Mouse (Mus musculus) right cerebral cortex, postnatal 4 days (tissue): ENCODE results near the gene Wdr38.
"Not testable (repeated sequence)": the region's sequence is repeated elsewhere in the genome, so short reads cannot be mapped to it uniquely, and the experiment has no call there.

ENCODE experiments used
- DNase-seq: peaks from one replicate; pipeline ENCODE4 v3.0.0-alpha.2; 2022

Gene Wdr38

DNA sequence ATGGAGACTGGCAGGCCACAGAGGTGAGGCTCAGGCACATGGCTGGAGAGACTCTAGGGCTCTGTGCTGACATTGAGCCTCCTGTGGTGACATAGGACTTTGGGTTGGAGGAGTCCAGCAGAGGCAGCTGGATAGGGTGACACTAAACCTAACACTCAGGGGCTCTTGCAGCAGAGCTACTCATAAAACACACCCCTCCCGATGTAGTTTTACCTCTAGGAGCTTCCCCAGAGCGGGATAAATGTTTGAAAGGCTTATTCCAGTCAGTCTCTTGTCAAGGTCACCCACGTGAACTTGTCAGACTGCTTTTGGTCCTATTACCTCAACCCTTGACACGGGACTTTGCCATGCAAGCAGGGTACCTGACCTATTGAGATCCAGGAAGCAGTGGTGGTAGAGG lies 2.1 kb downstream of the Wdr38 start:
- no peak for DNase-seq

DNA sequence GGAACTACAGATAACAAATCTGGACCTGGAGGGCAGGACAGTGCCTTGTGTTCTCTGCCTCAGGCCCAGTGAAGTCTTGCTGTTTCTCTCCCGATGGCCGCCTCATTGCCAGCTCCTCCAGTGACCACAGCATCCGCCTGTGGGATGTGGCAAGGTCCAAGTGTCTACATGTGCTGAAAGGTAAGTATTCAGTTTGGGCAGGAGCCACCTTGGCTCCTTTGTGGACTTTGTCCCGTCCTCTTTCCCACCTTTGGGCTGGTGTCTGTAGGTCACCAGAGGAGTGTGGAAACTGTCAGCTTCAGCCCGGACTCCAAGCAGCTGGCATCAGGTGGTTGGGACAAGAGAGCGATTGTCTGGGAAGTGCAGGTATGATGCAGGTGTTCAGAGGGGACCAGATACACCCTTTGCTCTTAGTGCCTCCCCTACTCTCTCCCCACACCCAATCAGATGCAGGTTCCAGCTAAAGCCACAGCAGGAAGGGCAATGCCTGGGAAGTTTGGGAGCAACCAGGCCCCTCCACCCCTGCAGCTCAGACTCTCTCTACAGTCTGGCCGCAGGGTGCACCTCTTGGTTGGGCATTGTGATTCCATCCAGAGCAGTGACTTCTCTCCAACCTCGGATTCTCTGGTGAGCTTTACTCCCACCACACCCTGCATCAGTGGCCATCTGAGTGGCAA lies 2.8 kb downstream of the Wdr38 start:
- no peak for DNase-seq

DNA sequence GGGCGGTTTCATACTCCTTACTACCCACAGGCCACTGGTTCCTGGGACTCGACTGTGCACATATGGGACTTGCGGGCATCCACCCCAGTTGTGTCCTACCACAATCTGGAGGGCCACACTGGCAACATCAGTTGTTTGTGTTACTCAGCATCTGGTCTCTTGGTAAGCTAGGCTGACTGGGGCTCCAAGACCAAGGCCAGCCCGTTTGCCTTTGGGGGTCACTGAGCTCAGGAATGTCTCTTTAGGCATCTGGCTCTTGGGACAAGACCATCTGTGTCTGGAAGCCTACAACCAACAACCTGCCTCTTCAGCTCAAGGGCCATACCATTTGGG lies 3.3 kb downstream of the Wdr38 start:
- DNase-seq, result no peak

DNA sequence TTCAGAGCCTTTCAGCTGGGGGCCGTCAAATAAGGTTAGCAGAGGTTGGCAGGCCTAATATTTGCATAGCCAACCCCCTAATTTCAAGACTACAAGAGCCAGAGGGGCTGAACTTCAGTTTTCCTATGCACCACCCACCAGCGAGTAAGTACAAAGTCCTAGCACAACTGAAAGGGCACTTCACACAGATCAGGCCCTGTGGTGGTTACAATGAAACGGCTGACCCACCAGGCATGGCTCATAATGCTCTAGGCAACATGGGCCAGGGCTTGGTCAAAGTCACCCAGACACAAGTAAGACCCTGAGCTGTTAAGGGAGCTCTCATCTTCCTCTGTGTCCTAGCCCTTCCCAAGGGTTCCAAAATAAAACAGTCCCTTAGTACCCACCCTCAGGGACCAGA lies 4.6 kb downstream of the Wdr38 start:
- no peak for DNase-seq

DNA sequence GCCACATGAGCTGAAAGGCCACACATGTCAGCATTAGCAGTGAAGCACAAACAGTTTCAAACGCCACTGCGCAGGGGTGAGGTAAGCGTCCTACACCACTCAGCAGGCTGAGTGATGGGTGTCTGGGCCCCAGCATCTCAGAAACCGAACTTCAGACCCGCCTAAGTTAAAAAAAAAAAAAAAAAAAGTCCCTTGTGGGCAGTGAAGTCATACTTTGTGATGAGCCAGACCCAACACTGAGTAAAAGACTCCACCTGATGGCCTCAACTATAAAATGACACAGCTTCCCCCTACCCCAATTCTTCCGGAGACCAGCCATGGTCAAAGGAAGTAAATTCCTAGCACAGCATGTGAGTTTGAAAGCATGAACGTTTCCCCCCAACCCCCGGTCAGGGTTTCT lies 5.8 kb downstream of the Wdr38 start:
- DNase-seq, result no peak

DNA sequence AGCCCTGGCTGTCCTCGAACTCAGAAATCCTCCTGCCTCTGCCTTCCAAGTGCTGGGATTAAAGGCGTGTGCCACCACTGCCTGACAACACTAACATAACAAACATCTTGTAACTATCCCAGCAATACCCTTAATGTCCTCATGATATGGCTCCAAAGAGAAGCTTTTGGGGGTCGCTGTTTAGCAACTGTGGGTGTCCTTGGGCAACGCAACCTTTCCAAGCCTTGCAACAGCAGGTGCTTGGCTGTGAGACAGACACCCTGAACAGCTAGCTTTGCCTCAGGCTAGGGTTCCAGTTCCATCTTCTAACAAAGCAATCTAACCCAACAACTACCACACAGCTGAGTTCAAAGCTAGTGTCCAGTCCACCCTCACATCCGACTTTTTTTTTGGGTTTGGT lies 6.2 kb downstream of the Wdr38 start:
- no peak for DNase-seq

DNA sequence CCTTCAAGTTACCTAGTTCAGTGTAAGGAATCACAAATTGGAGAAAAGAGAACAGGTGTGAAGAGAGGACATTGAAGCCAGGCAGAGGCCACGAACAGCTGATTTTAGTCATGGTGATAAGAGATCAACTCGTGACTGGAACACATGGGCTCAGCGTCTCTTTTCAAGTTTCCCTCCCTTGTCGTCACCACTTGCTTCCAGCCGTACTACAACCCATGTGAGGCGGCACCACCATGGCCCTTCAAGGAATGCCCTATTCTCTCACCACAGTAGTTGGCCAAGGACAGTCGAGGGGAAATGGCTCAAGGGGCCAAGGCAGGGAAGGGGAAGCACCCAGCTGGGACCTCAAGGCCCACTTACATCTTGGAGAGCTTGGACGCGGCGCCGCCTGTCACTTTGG lies 7.1 kb downstream of the Wdr38 start:
- no peak for DNase-seq

DNA sequence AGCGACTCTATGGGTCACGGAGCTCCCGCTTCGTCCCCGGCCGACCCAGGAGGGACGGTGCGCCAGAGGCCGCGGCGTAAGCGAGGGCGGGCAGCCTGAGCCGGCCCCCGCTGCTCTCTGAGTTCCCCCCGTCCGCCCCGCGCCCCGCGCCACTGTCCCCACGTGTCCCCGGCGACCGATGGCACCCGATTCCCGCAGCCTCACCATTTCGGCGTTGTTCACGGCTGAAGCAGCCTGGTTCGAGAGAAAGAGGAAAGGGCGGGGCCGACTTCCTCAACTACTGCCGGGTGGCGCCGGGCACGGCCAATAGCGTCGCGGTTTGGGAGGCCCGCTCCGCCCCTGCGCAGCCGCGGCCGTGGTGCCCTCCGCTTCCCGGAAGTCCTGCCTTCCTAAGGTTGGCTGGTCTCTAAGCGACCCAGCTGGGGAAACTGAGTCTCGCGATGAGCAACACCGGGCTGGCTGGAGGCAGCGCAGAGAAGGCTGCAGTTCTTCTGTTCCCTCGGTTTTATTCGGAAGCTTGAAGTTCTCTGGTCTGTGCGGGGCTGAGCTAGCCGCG lies 7.7 kb downstream of the Wdr38 start, which contains the start of gene Arpc5l:
Gene Arpc5l (plus strand): TSS at position 469 of the 556 bp plus-strand sequence.
- DNase-seq, result peak; percentile 92

DNA sequence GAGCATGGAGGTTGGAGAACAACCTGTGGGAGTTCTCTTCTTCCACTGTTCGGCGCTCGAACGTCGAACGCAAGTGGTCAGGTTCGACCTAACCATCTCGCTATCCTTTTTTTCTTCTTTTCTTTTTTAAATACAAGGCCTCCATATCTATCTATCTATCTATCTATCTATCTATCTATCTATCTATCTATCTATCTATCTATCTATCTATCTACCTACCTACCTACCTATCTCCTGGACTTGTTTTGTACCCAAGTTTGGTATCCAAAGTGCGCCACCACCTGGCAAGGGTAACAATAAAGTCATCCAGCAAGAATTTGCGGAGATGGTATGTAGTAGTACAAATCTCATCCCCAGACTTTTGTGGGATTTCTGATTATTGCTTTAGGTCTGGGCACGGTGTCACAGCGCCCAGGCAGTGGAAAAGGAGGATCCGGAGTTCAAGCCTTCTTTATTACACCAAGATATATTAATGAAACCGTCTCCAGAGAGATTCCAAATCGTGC lies 8.4 kb downstream of the Wdr38 start, which contains the start of gene Rpl35:
Gene Rpl35 (minus strand): TSS at position 51 of the 506 bp plus-strand sequence.
- DNase-seq, result no peak

DNA sequence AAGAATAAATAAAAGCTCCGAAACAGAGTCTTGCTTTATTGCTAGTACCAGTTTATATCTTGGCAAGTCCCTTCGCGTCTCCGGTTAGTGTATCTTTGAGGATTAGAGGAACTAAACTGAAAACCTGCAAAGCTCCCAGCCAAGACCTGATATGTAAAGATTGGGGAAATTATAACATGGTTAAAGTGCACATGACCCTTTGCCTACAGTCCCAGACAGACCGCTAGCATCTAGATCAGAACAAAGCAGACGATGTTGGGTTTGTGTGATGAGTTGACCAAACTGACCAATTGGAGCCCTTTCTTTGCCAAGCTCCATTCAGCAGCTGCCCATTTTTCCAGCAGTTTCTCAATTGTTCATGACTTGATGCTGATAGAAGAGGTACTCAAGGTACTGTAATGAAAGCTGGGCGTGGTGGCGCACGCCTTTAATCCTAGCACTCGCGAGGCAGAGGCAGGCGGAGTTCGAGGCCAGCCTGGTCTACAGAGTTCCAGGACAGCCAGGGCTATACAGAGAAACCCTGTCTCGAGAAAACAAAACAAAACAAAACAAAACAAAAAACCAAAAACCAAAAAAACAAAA lies 9.0 kb downstream of the Wdr38 start:
- DNase-seq, result no peak

DNA sequence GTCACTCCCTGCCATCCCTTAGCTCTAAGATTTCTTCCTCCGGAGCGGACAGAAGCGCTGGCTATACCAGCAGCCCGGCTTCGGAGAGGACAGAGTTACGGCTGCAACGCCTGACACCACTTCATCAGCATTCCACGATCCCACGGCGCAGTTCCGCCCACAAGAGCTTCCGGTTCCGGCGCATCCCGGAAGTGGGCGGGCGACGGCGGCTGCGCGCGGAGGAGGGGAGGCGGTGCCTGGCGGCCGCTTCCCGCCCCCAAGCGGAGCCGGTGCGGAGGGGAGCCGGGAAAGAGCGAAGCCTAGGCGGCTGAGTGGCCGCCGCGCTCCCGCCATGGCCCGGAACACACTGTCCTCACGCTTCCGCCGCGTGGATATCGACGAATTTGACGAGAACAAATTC lies 10.6 kb downstream of the Wdr38 start:
- DNase-seq, result peak; percentile 90

DNA sequence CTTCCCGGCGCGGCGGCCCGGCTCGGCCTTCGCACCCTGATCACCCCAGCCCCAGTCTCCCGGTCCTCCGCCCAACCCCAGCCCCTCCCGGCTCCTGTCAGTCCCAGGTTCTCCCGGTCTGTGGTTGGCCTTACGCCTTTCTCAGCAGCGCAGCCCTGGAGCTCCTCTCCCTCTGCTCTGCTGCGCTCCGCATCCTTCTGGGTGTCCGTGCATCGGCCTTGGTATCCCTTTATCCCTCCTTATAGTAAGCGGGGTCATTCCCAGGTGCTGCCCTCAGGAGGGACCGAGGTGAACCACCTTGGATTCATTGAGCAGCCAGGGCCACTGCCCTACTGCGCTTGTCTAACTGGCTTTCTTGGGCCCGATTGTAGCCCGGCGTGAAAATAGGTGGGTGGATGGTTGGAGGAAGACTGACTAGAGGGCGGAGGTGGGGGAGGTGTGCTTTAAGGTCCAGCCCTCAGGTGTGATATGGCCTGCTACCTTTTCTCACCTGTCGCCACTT lies 11.1 kb downstream of the Wdr38 start:
- DNase-seq, result no peak

DNA sequence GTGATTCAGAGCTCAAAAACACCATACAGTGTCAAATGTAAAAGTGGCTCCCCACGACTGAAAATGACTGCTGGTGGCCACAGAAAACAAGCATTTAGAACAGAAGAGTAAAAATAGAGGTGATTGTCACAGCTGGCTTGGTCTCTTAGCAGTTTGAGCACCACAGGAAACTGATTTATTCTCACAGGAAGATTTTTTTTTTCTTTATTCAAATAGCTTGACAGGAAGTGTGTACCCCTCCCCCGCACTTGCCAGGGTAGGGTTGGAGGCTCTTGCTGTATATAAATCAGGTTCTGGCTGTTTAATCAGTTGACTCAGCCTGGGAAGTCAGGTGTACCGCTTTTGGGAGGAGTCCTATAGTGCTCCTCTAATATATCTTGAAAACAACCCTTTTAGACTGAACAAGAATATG lies 11.7 kb downstream of the Wdr38 start:
- DNase-seq, result peak; percentile 41

DNA sequence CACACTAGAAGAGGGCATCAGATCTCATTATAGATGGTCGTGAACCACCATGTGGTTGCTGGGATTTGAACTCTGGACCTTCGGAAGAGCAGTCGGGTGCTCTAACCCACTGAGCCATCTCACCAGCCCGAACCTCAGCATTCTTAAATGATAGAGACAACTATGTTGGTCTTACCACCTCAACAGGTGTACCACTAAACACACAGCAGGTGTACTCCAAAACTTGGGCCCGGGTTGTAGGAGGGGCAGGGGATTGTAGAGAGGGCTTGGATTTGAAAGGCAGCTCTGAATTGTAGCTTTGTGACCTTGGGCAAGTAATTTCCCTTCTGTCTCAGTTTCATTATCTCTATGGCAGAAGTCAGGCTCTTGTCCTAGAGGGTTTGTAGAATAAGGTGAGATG lies 12.9 kb downstream of the Wdr38 start:
- not testable (repeated sequence) for DNase-seq

DNA sequence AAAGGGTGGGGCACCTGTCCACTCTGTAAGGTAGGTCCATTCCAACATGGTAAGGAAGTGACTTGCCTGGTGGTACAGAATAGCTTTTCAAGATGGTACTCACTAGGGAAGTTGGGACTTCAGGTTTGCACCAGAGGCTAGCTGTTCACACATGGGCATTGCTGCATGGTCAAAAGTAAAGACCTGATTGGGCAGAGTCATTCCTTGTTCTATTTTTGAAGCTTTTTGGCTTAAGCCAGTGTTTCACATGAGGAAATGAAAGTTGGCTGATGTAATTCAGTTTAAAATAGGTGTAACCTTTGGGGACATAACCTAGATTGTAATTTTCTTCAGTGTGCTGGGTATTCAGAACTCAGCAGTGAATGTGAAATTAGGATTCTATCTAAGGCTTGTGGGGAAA lies 14.0 kb downstream of the Wdr38 start:
- DNase-seq, result no peak

DNA sequence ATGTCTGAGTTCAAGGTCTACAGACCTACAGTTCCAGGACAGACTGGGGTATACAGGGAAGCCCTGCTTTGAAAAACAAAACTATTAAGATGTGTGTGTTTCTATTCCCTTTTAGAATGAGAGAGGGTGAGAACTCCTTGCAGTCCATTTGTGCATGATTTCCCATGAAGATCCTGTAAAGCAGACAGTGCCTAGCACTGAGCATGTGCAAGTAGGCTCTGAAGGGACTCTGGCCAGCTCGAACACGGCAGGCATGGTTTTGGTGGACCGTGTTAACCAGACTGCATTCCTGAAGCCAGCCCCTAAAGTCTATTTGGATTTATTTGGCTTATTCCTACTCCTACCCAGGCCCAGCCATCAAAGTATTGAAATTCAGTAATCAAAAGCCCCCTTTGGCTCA lies 14.7 kb downstream of the Wdr38 start:
- DNase-seq, result no peak

DNA sequence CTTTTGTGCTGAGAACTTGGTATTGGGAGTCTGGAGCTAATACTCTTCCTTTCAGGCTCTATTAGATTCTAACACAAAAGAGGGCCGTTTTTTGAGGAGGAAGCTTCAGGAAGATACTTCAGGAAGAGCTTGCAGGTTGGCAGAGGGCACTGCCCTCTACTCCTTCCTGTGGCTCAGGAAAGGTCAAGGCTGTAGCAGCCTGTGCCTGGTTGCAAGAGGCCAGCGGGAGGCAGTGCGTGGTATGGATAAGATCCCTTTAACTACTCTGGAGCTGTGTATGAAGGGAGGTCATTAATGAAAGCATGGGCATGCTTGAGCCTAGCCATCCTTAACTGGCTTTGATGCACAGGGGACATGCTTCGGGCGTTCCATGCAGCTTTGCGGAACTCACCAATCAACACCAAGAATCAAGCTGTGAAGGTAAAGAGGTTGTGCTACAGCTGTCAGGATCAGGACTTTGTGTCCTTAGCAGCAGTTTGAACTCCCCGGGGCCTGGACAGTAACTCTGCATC lies 15.5 kb downstream of the Wdr38 start:
- no peak for DNase-seq

DNA sequence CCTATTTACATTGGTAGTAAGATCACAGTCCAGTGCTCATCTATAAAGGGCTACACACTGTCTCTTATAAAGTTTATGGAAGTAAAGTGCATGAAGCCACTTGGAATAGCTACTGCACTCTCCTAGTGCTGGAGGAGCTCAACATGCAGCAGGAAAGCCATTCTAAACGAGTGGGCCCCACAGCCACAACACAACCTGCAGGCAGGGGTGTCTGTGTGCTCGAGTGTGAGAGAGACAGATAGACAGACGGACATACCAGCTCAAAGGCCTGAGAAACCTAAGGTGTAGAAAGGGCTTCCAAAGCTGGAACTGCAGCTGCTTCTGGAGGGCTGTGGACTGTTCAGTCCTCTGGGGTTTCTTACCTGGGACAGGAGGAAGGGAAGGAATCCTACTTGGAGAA lies 19.3 kb downstream of the Wdr38 start:
- no peak for DNase-seq

DNA sequence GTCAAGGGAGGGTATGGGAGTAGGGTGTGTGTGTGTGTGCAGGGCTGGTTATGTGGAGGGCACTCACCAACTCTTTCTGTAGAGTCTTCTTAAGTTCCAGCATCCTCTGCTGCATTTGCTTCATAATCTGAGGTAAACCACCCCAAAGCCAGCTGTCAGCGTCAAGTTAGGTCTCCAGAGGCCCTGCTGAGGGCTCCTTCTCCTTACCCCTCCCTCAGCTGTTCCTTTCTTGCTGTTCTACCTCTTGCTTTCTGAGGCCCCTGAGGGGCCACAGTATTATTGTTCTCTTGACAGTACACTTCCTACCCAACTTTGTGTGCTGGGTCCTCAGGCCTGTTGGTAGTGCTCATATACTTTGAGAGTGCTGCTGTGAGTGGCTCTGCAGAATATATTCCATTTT lies 22.7 kb downstream of the Wdr38 start:
- no peak for DNase-seq

DNA sequence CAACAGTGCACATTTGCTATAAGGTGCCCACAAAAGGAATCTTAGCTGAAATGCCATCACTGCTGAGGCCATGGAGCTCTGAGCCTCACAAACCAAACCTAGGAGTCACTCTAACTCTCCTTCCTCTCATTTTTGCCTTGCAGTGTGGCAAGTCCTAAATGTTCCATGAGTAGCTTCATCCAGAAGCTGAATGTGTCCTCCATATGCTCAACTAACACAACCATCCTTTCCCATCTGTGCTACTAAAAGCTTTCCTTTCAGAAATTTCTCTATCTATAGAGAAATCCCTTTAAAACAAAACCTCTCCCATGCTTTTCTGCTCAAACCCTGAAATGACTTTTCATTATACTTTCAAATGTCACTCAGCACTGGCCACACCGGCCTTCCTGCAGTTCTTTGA lies 34.3 kb downstream of the Wdr38 start:
- DNase-seq, result no peak

DNA sequence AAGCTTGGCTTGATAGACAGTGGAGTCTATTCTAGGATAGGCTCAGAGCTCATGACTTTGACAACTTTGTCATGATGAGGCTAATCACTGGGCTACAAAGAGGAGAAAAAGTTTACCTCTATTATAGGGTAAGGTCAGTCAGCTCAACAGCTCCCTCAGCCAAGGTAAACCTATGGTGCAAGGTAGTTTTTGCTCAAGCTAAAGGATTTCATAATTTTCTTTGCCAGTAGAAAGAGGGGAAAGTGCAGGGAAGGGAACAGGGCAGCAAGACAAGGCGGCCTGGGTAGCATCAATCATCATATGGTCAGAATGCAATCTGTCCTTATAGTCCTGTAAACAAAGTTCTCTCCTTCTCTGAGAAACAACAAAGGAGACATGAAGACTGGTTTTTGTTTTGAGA lies 42.9 kb downstream of the Wdr38 start:
- no peak for DNase-seq

DNA sequence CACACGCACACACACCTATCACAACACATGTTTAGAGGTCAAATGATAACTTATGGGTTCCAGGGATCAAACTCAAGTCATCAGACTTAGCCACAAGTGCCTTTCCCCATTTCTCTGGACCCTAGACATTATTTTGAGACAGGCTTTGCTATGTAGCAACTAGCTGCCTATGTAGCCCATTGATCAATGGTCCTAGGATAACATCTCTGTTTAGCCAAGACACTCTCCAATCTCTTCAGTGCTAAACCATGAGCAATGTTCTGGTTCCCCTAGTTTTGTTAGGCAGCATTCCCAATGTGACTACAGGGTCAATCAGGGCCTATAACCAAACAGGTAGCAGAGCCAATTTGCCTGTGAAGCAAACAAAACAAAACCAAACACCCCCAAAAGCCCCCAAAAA lies 51.2 kb downstream of the Wdr38 start:
- DNase-seq, result no peak
